Mouse (Mus musculus): ENCODE data around the gene Gzmd.
"Not testable (repeated sequence)": the region's sequence is repeated elsewhere in the genome, so short reads cannot be mapped to it uniquely, and the experiment has no call there.

Gzmd gene

GRCm38 (mm10) chr14:56132508-56132907 lies at the start of gene Gzmd:
Gzmd (minus strand) TSS chr14:56132608.
- DNase-seq (ENCODE audit: low spot score): not testable (repeated sequence)

DNA sequence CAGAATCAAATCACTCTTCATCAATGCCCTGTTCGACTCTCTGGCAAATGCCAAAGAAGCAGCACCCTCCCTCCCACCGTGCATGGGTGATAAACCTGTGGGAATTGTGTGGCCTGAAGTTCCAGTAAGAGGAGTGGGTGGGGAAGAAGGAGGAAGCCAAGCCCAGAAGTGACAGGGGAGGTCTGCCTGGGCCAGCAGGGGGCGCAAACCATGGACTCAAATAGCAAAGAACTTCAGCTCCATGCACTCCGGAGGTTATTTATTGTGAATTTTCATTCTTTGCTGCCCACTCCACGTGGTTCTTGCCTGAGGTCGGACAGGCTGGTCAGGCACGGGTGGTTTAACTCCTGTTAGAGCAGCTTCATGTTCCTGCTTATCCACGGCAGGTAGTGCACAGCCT lies 45.2 kb upstream of the Gzmd start:
- DNase-seq (ENCODE audit: low spot score): not testable (repeated sequence)

DNA sequence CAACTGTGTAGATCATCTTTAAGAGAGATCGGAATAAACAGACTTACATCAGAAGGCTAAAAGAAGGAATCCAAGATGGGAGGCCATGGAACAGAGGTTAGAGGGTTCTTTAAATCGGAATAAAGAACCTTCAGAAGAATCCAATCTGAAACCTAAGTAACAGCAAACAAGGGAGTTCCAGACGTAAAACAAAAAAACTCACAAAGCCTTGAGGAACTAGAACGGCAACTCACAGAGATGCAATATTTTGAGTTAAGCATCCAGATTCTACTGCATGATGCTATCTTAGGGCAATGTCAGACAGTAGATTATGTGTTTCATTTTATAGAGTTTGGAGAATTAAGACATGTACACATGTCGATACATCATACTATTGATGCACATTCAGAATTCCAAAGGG lies 42.1 kb upstream of the Gzmd start, which contains the start of gene Gzmn:
Gene Gzmn (minus strand): TSS at position 101 of the 400 bp plus-strand sequence.
- DNase-seq (ENCODE audit: low spot score): no peak

DNA sequence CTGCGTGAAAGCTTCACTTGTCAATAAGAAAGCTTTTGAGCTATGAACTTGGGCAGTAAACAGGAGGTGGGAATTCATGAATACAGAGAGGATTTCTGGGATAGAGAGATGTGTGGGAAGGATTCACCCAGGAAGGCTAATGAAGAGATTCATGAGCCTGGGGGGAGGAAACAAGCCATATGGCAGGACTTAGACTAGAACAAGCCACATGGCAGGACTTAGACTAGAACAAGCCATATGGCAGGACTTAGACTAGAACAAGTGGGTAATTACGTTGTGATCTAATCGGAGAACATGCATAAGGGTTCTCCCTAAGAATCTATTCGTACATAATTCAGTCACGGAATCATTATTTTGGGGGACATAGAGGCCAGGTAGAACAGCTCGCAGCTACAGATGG lies 41.0 kb upstream of the Gzmd start:
- no peak for DNase-seq (ENCODE audit: low spot score)

GRCm38 (mm10) chr14:56172744-56173143 lies 40.3 kb upstream of the Gzmd start:
- no peak for DNase-seq (ENCODE audit: low spot score)

DNA sequence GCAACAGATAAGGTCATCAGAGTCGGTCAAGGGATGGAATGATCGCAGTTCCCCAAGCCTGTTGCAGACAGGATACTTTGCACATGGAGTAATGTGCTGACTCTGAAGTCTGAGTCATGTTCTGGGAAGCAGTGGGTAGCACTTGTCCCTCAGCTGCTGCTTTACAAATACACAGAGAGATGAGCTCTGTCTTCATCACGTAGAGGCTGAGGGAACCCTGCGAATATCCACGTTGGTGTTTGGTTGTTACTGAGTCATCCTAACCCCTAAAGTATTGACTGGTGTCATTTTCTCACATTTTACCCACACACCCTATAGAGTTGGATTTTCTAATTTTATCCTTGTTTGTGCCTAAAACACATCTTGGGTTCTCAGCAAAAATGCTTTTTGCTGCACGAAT lies 35.6 kb upstream of the Gzmd start:
- DNase-seq (ENCODE audit: low spot score): no peak

- no peak for DNase-seq (ENCODE audit: low spot score)
Measured at GRCm38 (mm10) chr14:56162109-56162508, 29.7 kb upstream of the Gzmd start.

DNA sequence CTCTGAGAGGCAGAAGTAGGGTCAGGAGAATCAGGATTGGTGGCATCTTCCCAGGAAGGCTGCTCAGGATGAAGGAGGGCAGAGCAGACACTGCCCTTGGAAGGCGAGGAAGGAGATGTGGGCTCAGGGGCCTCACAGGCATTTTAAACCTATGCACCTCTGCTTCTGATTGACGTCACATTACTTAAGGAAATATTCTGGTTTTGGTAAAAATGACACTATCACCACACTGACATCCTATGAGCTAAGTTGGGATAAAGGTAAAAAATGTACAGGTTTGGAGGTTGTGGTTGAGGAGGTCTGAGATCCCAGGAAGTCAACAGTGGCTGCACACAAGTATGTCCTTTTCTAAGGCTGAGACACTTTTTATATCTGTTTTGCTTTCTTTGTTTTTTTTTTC lies 27.1 kb upstream of the Gzmd start, which contains the start of gene Gzmg:
Gene Gzmg (minus strand): TSS at position 101 of the 400 bp plus-strand sequence.
- DNase-seq (ENCODE audit: low spot score): not testable (repeated sequence)

- DNase-seq (ENCODE audit: low spot score): no peak
Measured at GRCm38 (mm10) chr14:56155340-56155739, 22.9 kb upstream of the Gzmd start.

DNA sequence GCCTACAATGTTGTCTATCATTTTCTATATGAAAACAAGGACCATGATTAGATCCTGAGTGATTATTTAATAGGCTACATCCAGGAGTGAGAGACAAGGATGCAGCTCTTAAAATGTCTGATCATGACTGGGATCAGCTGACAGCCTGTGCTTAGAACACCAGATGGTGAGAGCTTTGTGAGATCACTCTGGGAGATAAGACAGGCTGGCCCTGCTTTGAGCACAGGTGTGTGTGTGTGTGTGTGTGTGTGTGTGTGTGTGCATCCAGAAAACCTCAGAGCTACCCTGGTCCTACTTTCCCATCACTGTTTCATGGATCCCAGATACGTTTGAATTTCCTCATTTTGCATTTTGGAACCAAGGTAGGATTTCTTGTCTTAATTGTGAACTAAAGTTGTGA lies 1.3 kb upstream of the Gzmd start:
- not testable (repeated sequence) for DNase-seq (ENCODE audit: low spot score)

DNA sequence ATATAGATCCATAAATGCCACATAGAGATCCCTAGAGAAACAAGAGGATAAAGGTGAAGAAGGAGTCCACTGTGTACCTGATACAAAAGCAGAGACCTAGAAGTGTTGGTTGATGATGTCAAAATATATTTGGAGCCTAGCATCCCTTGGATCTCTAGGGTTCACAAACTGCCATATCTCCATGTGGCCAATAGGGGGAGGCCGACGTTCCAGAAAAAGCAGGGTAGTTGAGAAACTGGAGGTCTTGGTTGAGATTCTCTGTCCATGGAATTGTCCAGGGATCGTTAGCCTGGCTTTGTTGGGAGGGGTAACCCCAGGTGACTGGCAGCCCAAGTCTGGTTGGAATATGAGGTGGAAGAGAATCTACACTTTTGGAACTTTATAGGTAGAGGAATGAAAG lies 4.1 kb downstream of the Gzmd start:
- no peak for DNase-seq (ENCODE audit: low spot score)

DNA sequence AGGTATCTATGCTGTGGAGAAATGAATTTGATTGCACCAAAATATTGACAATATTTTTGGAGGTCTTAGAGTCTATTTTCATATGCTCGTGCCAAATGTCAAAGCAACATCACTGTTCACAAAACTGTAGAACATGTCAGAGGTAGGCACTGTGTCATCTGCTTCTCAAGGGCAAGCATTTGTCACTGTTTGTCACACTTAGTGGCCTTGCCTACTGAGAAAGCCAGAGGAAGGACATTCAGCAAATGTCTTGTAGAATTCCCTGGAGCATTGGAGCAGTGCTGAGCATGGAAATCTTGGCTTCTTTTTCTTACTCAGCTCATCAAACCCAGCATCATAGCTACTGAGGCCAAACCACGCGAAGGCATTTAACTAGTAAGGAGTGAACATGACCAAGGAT lies 8.9 kb downstream of the Gzmd start:
- DNase-seq (ENCODE audit: low spot score): no peak

DNA sequence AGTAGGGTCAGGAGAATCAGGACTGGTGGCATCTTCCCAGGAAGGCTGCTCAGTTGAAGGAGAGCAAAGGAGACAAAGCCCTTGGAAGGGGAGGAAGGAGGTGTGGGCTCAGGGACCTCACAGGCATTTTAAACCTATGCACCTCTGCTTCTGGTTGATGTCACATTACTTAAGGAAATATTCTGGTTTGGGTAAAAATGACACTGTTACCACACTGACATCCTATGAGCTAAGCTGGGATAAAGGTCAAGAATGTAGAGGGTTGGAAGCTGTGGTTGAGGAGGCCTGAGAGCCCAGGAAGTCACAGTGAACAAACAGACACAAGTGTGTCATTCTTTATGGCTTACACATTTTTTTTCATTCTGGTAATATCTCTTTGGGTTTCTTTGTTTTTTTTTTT lies 11.9 kb downstream of the Gzmd start, which contains the start of gene Gzme:
Gene Gzme (minus strand): TSS at position 101 of the 400 bp plus-strand sequence.
- no peak for DNase-seq (ENCODE audit: low spot score)

DNA sequence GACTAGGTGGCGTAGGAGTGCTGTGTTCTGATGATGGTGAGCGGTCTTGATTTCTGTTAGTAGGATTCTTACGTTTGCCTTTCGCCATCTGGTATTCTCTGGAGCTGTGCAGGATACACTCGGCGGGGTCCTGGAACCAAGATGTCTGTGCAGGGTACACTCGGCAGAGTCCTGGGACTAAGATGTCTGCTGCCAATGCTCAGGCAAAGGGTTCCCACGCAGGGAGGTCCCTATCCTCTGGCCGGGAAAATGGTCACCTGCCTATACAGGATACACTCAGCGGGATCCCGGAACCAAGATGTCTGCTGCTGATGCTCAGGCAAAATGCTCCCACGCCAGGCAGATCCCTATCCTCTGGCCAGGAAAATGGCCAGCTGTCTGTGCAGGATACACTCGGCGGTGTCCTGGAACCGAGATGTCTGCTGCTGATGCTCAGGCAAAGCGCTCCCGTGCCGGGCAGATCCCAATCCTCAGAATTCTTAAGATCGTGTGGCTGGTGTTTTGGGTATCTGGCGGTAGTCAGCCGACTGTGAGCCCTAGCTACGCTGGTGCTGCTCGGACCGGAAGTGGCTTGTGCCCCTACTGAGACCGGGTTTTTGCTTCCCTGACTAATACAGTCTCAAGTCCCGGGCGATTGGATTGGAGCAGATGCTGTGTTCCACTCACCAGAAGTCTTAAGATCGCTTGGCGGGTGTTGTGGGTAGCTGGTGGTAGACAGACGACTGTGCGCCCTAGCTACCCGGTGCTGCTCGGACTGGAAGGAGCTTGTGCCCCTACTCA lies 16.7 kb downstream of the Gzmd start:
- not testable (repeated sequence) for DNase-seq (ENCODE audit: low spot score)

DNA sequence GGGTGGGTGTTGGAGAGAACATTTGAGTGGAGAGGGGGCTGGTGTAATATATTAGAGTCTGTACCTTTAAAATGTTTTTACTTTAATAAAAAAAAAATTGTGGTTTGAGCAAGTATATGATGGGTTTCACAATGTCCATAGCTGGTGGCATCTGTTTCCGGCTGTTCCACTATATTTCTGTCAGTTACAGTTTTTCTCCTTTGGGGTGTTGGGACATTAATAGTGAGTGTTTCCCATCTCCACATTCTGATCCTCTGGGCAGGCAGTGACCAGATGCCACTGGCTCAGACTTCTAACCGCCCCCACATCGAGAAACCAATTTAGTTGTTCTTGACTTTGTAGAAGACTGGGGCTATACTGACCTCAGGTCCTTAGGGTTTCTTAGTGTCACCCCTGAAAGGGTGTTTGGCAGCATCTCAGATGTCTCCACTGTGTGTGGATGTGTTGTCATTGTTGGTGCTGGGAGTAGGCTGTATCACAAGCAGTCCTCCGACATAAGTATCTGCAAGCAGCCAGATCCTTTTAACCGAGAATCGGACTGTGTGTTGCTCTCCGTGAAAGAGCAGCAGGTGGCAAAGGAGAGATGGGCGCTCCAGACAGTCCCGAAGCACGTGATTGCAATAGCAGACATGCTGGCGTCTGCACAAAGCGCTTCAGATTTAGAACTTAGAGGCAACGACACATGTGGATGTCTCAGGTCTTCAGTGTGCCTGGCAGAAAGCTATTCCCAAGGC lies 26.8 kb downstream of the Gzmd start:
- no peak for DNase-seq (ENCODE audit: low spot score)

GRCm38 (mm10) chr14:56105016-56105415 lies 27.4 kb downstream of the Gzmd start:
- DNase-seq (ENCODE audit: low spot score): no peak

DNA sequence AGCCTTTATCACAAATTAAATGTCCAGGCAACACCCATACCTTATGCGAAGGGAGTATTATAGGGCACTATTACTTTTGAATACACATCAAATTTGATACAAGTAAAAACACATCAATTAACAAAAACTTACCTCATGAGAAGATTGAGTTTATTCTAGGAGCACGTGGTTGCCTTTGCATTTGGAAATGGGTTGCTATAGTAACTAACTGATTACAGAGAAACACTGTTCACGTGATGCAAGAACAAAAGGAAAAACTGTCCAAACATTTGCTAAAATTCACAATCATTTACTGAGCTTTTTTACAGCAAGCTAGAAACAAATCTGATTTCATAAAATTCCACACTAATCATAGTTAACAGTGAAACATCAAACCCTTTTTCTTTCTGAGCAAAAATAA lies 29.0 kb downstream of the Gzmd start:
- DNase-seq (ENCODE audit: low spot score): no peak

- DNase-seq (ENCODE audit: low spot score): no peak
Measured at GRCm38 (mm10) chr14:56102386-56102785, 30.0 kb downstream of the Gzmd start, which contains the start of gene Ctsg. Ctsg (minus strand) TSS chr14:56102574.

- no peak for DNase-seq (ENCODE audit: low spot score)
Measured at GRCm38 (mm10) chr14:56098940-56099339, 33.5 kb downstream of the Gzmd start.

DNA sequence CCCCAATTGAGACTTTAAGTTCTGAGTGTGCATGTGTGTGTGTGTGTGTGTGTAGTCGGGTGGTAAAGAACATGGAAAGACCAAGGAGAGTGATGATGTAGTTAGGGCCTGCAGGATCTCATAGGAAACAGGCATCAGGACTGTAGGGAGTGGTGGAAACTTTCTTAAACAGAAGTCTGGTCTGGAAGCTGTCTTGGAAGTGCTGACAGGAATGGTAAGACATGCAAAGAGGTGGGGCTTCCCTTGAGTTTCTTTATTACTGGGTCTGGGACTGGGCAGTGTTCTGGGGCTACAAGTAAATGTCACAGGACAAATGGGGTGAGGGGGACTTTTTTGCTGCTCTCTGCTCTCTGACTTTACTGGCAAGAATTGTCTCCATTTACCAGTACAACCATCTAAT lies 34.8 kb downstream of the Gzmd start:
- DNase-seq (ENCODE audit: low spot score): peak; percentile 20

GRCm38 (mm10) chr14:56093353-56093752 lies 39.1 kb downstream of the Gzmd start:
- DNase-seq (ENCODE audit: low spot score): no peak

DNA sequence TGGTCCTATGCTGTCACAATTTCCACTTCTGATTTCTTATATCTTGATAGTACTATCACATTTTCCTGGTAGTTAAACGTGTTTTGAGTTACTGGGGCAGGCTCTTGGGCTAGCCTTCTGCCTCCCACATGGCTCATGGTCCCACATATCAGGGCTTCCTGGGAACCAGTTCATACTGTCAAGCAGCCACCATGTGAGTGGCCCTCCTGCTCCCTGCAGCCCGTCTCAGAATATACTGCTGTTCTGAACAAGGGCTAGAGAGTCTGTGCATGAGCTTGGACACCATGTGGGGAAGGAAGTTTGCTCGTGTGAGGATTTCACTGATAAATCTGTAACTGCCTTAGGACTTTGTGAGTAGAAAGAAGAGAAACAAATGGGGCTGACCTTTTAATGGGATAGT lies 45.7 kb downstream of the Gzmd start:
- no peak for DNase-seq (ENCODE audit: low spot score)

GRCm38 (mm10) chr14:56085167-56085566 lies 47.2 kb downstream of the Gzmd start, which contains the start of gene Mcpt8:
Mcpt8 (minus strand) TSS chr14:56085273.
- no peak for DNase-seq (ENCODE audit: low spot score)

All from yolk sac, embryonic 10.5 days (tissue).